Mouse (Mus musculus) midbrain, embryonic 11.5 days (tissue): ENCODE measurements around the gene Otud7a. TPM values are rescaled to one million over a fixed set of nuclear protein-coding genes. Genes with fewer than 3 reads are reported as not detected.

ENCODE experiments used
- ATAC-seq: fragments of 200-750 bp; cut with Nextera tagmentation; 2 replicates; pipeline ENCODE4 v1.8.0; 2017; ENCODE audit warnings: moderate TSS enrichment, moderate library complexity; ENCODE audit not compliant: low FRiP score
- DNase-seq: peaks from one replicate; pipeline ENCODE4 v3.0.0; 2015; ENCODE audit warnings: low spot score; ENCODE audit errors: missing footprints
- H3K27ac ChIP-seq: fragments of 300-500 bp; sonication (generic); 2 replicates; pipeline ENCODE4 v1.5.1; 2014; ENCODE audit warnings: low read depth, low read length
- H3K27me3 ChIP-seq: fragments of 300-500 bp; sonication (generic); 2 replicates; pipeline ENCODE4 v1.6.1; 2014; ENCODE audit warnings: mild to moderate bottlenecking, low read length, moderate library complexity, mixed read lengths; ENCODE audit not compliant: control insufficient read depth, insufficient read depth
- H3K36me3 ChIP-seq: fragments of 300-500 bp; sonication (generic); 2 replicates; pipeline ENCODE4 v1.6.1; 2014; ENCODE audit warnings: mild to moderate bottlenecking, low read length, moderate library complexity, mixed read lengths; ENCODE audit not compliant: control insufficient read depth, insufficient read depth
- H3K4me1 ChIP-seq: fragments of 300-500 bp; sonication (generic); 2 replicates; pipeline ENCODE4 v1.6.1; 2014; ENCODE audit warnings: low read length; ENCODE audit not compliant: control insufficient read depth, insufficient read depth
- H3K4me2 ChIP-seq: fragments of 300-500 bp; sonication (generic); 2 replicates; pipeline ENCODE4 v1.6.1; 2014; ENCODE audit warnings: mild to moderate bottlenecking, moderate library complexity
- H3K4me3 ChIP-seq: fragments of 300-500 bp; sonication (generic); 2 replicates; pipeline ENCODE4 v1.5.1; 2014; ENCODE audit warnings: low read depth, low read length
- H3K9ac ChIP-seq: fragments of 300-500 bp; sonication (generic); 2 replicates; pipeline ENCODE4 v1.6.1; 2014; ENCODE audit warnings: low read length
- H3K9me3 ChIP-seq: fragments of 300-500 bp; sonication (generic); 2 replicates; pipeline ENCODE4 v1.6.1; 2016; ENCODE audit warnings: low read length; ENCODE audit not compliant: control insufficient read depth
- WGBS: fragments of 180-500 bp; shearing (Covaris S2); extraction: QIAGEN DNeasy Blood & Tissue Kit; methylation state at CpG from one replicate; pipeline ENCODE4 v1.1.7; 2014; 5-methylcytosine and 5-hydroxymethylcytosine counted together
- polyA plus RNA-seq: library from polyadenylated mRNA; unstranded; fragments of >200 nt; fragmentation: Nextera tagmentation; extraction: Ambion mirVana; gene quantifications from 2 replicates; pipeline ENCODE4 v1.2.1, GENCODE M21; 2014

Otud7a gene
- polyA plus RNA-seq, 1 experiment from 2014 or later, result 1.8 TPM

- Histone ChIP-seq H3K9me3 (no peaks in the 10 kb centered on the region), H3K27me3 (no peaks in the 10 kb centered on the region), H3K36me3 (no peaks in the 10 kb centered on the region), H3K4me3 (no peak overlapping the region), H3K9ac (no peak overlapping the region), H3K27ac (no peak overlapping the region), H3K4me1 (no peaks in the 10 kb centered on the region), H3K4me2 (no peak overlapping the region)
- no peak for ATAC-seq
- 90% methylated on average over 4 of the region's 4 CpGs for WGBS
- no peak for DNase-seq
Measured at GRCm38 (mm10) chr7:63687056-63687455, 242.5 kb downstream of the Otud7a start.

- 91% methylated on average over 4 of the region's 4 CpGs for WGBS
- Histone ChIP-seq H3K9me3 (no peaks in the 10 kb centered on the region), H3K36me3 (no peaks in the 10 kb centered on the region), H3K4me2 (no peak overlapping the region), H3K4me1 (no peaks in the 10 kb centered on the region), H3K4me3 (no peak overlapping the region), H3K27ac (no peak overlapping the region), H3K27me3 (no peaks in the 10 kb centered on the region), H3K9ac (no peak overlapping the region)
- no peak for DNase-seq
- no peak for ATAC-seq
Measured at GRCm38 (mm10) chr7:63697921-63698320, 253.4 kb downstream of the Otud7a start.

GRCm38 (mm10) chr7:63717903-63718302 is 273.4 kb downstream of the Otud7a start:
- ATAC-seq, result no peak
- Histone ChIP-seq H3K9ac (no peak overlapping the region), H3K4me3 (no peak overlapping the region), H3K4me2 (no peak overlapping the region), H3K27me3 (no peaks in the 10 kb centered on the region), H3K27ac (no peak overlapping the region), H3K9me3 (no peaks in the 10 kb centered on the region), H3K4me1 (no peaks in the 10 kb centered on the region), H3K36me3 (no peaks in the 10 kb centered on the region)
- no peak for DNase-seq
- WGBS, result 89% methylated on average over 8 of the region's 8 CpGs

GRCm38 (mm10) chr7:63719183-63719944 is 274.8 kb downstream of the Otud7a start:
- Histone ChIP-seq H3K4me3 (no peak overlapping the region), H3K36me3 (no peaks in the 10 kb centered on the region), H3K4me2 (no peak overlapping the region), H3K27me3 (no peaks in the 10 kb centered on the region), H3K9ac (no peak overlapping the region), H3K27ac (no peak overlapping the region), H3K4me1 (no peaks in the 10 kb centered on the region), H3K9me3 (no peaks in the 10 kb centered on the region)
- ATAC-seq (no peak), DNase-seq (no peak)
- 88% methylated on average over 13 of the region's 13 CpGs for WGBS

GRCm38 (mm10) chr7:63720682-63721081 is 276.1 kb downstream of the Otud7a start:
- 80% methylated on average over 2 of the region's 2 CpGs for WGBS
- DNase-seq, result no peak
- no peak overlapping the region for H3K4me2 ChIP-seq

GRCm38 (mm10) chr7:63725040-63725729 is 280.6 kb downstream of the Otud7a start:
- Histone ChIP-seq H3K27ac (no peak overlapping the region), H3K9ac (no peak overlapping the region), H3K9me3 (no peaks in the 10 kb centered on the region), H3K27me3 (no peaks in the 10 kb centered on the region), H3K4me3 (no peak overlapping the region), H3K36me3 (no peaks in the 10 kb centered on the region), H3K4me1 (no peaks in the 10 kb centered on the region), H3K4me2 (no peak overlapping the region)
- no peak for ATAC-seq
- WGBS, result 72% methylated on average over 6 of the region's 6 CpGs
- DNase-seq, result no peak

More at GRCm38 (mm10) chr7:63720682-63721081, 276.1 kb downstream of the Otud7a start:
- Histone ChIP-seq H3K36me3 (no peaks in the 10 kb centered on the region), H3K9me3 (no peaks in the 10 kb centered on the region), H3K27ac (no peak overlapping the region), H3K4me3 (no peak overlapping the region), H3K4me1 (no peaks in the 10 kb centered on the region), H3K9ac (no peak overlapping the region), H3K27me3 (no peaks in the 10 kb centered on the region)
- ATAC-seq, result no peak

- 96% methylated on average over 5 of the region's 5 CpGs for WGBS
- no peaks in the 10 kb centered on the region for H3K36me3 ChIP-seq
- no peak overlapping the region for H3K4me2 ChIP-seq
- H3K9me3 ChIP-seq, result no peaks in the 10 kb centered on the region
- H3K4me1 ChIP-seq, result no peaks in the 10 kb centered on the region
- no peak overlapping the region for H3K9ac ChIP-seq
- H3K27ac ChIP-seq, result no peak overlapping the region
- ATAC-seq, result no peak
- H3K27me3 ChIP-seq, result no peaks in the 10 kb centered on the region
- no peak for DNase-seq
- no peak overlapping the region for H3K4me3 ChIP-seq
Measured at GRCm38 (mm10) chr7:63729605-63730004, 285.1 kb downstream of the Otud7a start.

- H3K36me3 ChIP-seq, result no peaks in the 10 kb centered on the region
- no peak overlapping the region for H3K4me3 ChIP-seq
- no peaks in the 10 kb centered on the region for H3K9me3 ChIP-seq
- H3K4me1 ChIP-seq, result no peaks in the 10 kb centered on the region
- no peak for ATAC-seq
- no peak overlapping the region for H3K27ac ChIP-seq
- DNase-seq, result no peak
- H3K27me3 ChIP-seq, result no peaks in the 10 kb centered on the region
- no peak overlapping the region for H3K9ac ChIP-seq
- no peak overlapping the region for H3K4me2 ChIP-seq
Measured at GRCm38 (mm10) chr7:63730012-63730411, 285.5 kb downstream of the Otud7a start.

- DNase-seq (no peak), ATAC-seq (no peak)
- Histone ChIP-seq H3K27me3 (no peaks in the 10 kb centered on the region), H3K9ac (no peak overlapping the region), H3K36me3 (no peaks in the 10 kb centered on the region), H3K9me3 (no peaks in the 10 kb centered on the region), H3K4me3 (no peak overlapping the region), H3K4me2 (no peak overlapping the region), H3K27ac (no peak overlapping the region), H3K4me1 (no peaks in the 10 kb centered on the region)
- WGBS, result 65% methylated on average over 4 of the region's 4 CpGs
Measured at GRCm38 (mm10) chr7:63737725-63738124, 293.2 kb downstream of the Otud7a start.
